Mouse (Mus musculus) stomach, postnatal 0 days (tissue): ENCODE measurements around the gene Usp5.

ENCODE experiments used
- CTCF ChIP-seq: IDR thresholded peaks from 2 replicates; pipeline ENCODE4 v1.5.1; 2016; ENCODE audit warnings: antibody characterized with exemption, low read depth, mild to moderate bottlenecking, moderate library complexity
- EP300 ChIP-seq: optimal IDR thresholded peaks from 2 replicates; pipeline ENCODE3; 2016; ENCODE audit warnings: antibody characterized with exemption

GRCm38 (mm10) chr6:124858561-124859318 is 29.5 kb upstream of the Usp5 start:
- TF ChIP-seq CTCF, result no peak
- TF ChIP-seq EP300, result no peak
